ENCODE assay signal across 8 mouse cellular contexts in genomic region chr17:47738879-47739798, GRCm38 (mm10). TPM values are rescaled to one million over a fixed set of nuclear protein-coding genes. Genes with fewer than 3 reads are reported as not detected.
DNase-seq lines count a peak whose midpoint lies in the region; ATAC-seq lines count a peak whose summit lies in the region.

No protein-coding gene starts in this region.

- H3K4me3 ChIP-seq in heart, embryonic 10.5 days = peak overlapping the region; percentile 92
- H3K4me3 ChIP-seq in forebrain, embryonic 11.5 days (ENCODE audit: low read depth, low read length) = peak overlapping the region; percentile 51; the same call in 1 of the 2 replicates

- H3K27ac ChIP-seq in heart, embryonic 10.5 days = peak overlapping the region; percentile 94
- H3K27ac ChIP-seq in forebrain, embryonic 11.5 days (ENCODE audit: low read depth, low read length) = no peak overlapping the region

- intact Hi-C loops in heart, postnatal 25 days (cut with DNase I) = no loop called here

- ATAC-seq in forebrain, embryonic 11.5 days (replicated peaks; ENCODE audit: low FRiP score) = no peak

- H3K9me3 ChIP-seq in heart, embryonic 10.5 days = no peaks in the 10 kb centered on the region
- no peaks in the 10 kb centered on the region for H3K9me3 ChIP-seq in forebrain, embryonic 11.5 days (ENCODE audit: control insufficient read depth, low read length)

- H3K27me3 ChIP-seq in heart, embryonic 10.5 days (ENCODE audit: insufficient read depth, poor library complexity, severe bottlenecking) = peaks cover 18% of the 10 kb centered on the region
- H3K27me3 ChIP-seq in forebrain, embryonic 11.5 days (ENCODE audit: control insufficient read depth, insufficient read depth, low read length) = peaks cover 23% of the 10 kb centered on the region

- no peak for DNase-seq in heart, embryonic 10.5 days (ENCODE audit: low spot score)
- DNase-seq in heart, postnatal 25 days (ENCODE audit: low spot score) = no peak
- peak; percentile 58 for DNase-seq in forebrain, embryonic 11.5 days (ENCODE audit: low spot score)
- peak; percentile 31 for DNase-seq in kidney, adult 18-20 months
- DNase-seq in lung, postnatal 10 days = peak; percentile 33
- peak; percentile 32 to 73 for DNase-seq in spleen, postnatal 10 days (ENCODE audit: low spot score in 2 of 2)
- no peak for DNase-seq in right cerebral cortex, adult 18-20 months
- DNase-seq in cerebellum, adult 9-11 months = no peak

- peaks cover 2% of the 10 kb centered on the region; the same call in 1 of the 2 replicates for H3K36me3 ChIP-seq in heart, embryonic 10.5 days
- no peaks in the 10 kb centered on the region for H3K36me3 ChIP-seq in forebrain, embryonic 11.5 days (ENCODE audit: control insufficient read depth, insufficient read depth, low read length)

- peaks cover 60% of the 10 kb centered on the region for H3K4me1 ChIP-seq in heart, embryonic 10.5 days
- H3K4me1 ChIP-seq in forebrain, embryonic 11.5 days (replicated peaks; ENCODE audit: control insufficient read depth, insufficient read depth, low read length) = peaks cover 11% of the 10 kb centered on the region; the same call in 1 of the 2 replicates

- WGBS in heart, embryonic 10.5 days = 5% methylated on average over 20 of the region's 20 CpGs
- 5% methylated on average over 20 of the region's 20 CpGs for WGBS in forebrain, embryonic 11.5 days

- H3K9ac ChIP-seq in forebrain, embryonic 11.5 days (ENCODE audit: low read length) = peak overlapping the region; percentile 20

- H3K4me2 ChIP-seq in forebrain, embryonic 11.5 days (ENCODE audit: low read depth, low read length, severe bottlenecking) = peak overlapping the region; percentile 84

RNA-seq across cellular contexts. Expression of gene Tfeb, which starts 2.3 kb away (rescaled TPM):
- 15.3 and 19.3 TPM in 2 replicates for polyA plus RNA-seq in heart, embryonic 10.5 days (2016; fragmentation: Nextera tagmentation; extraction: Ambion mirVana)
- 10 to 100 TPM; 40.8 to 45.7 TPM for total RNA-seq in heart, postnatal 25 days (2021)
- polyA plus RNA-seq in forebrain, embryonic 11.5 days (2014; fragmentation: Nextera tagmentation; extraction: Ambion mirVana) = 1.9 and 3.3 TPM in 2 replicates

RNA-seq across cellular contexts. Expression of gene Pgc, which starts 12.5 kb away (rescaled TPM):
- 0.49 and 0.67 TPM in 2 replicates for polyA plus RNA-seq in heart, embryonic 10.5 days (2016; fragmentation: Nextera tagmentation; extraction: Ambion mirVana)
- not detected for total RNA-seq in heart, postnatal 25 days (2021)
- not detected in 2 replicates for polyA plus RNA-seq in forebrain, embryonic 11.5 days (2014; fragmentation: Nextera tagmentation; extraction: Ambion mirVana)

RNA-seq across cellular contexts. Expression of gene Prickle4, which starts 44.6 kb away (rescaled TPM):
- polyA plus RNA-seq in heart, embryonic 10.5 days (2016; fragmentation: Nextera tagmentation; extraction: Ambion mirVana) = 0.79 TPM in 1 of 2 replicates, not detected in the other
- 1 to 10 TPM; 3.8 to 5.6 TPM for total RNA-seq in heart, postnatal 25 days (2021)
- 0.80 and 1.3 TPM in 2 replicates for polyA plus RNA-seq in forebrain, embryonic 11.5 days (2014; fragmentation: Nextera tagmentation; extraction: Ambion mirVana)

RNA-seq across cellular contexts. Expression of gene Gm21981, which starts 44.9 kb away (rescaled TPM):
- polyA plus RNA-seq in heart, embryonic 10.5 days (2016; fragmentation: Nextera tagmentation; extraction: Ambion mirVana) = 0.14 and 0.16 TPM in 2 replicates
- total RNA-seq in heart, postnatal 25 days (2021) = 1 to 10 TPM in 1 of 2 experiments, under 1 TPM in 1; 0.55 to 1.0 TPM
- polyA plus RNA-seq in forebrain, embryonic 11.5 days (2014; fragmentation: Nextera tagmentation; extraction: Ambion mirVana) = 1.4 and 1.6 TPM in 2 replicates

RNA-seq across cellular contexts. Expression of gene Frs3, which starts 50.3 kb away (rescaled TPM):
- 4.6 and 5.2 TPM in 2 replicates for polyA plus RNA-seq in heart, embryonic 10.5 days (2016; fragmentation: Nextera tagmentation; extraction: Ambion mirVana)
- total RNA-seq in heart, postnatal 25 days (2021) = 1 to 10 TPM; 4.9 to 5.2 TPM
- polyA plus RNA-seq in forebrain, embryonic 11.5 days (2014; fragmentation: Nextera tagmentation; extraction: Ambion mirVana) = 8.3 and 8.4 TPM in 2 replicates

Comparison
In these comparisons a context has a peak if more than half of its experiments do, and no peak if none do; other contexts are left out.
1. DNase-seq: peak in forebrain, embryonic 11.5 days (single experiment), kidney, adult 18-20 months (single experiment), lung, postnatal 10 days (single experiment) and spleen, postnatal 10 days (2 of 2); none in heart, embryonic 10.5 days (single experiment), heart, postnatal 25 days (single experiment), right cerebral cortex, adult 18-20 months (single experiment) and cerebellum, adult 9-11 months (single experiment).